Mouse (Mus musculus) bone marrow, adult 2 months (tissue): ENCODE data around the gene Apoa5.

Experiments
- CTCF ChIP-seq: fragments of 200-500 bp; IDR thresholded peaks from 2 replicates; pipeline ENCODE4 v1.5.1; 2011; ENCODE audit warnings: low read length, control low read depth; ENCODE audit not compliant: control insufficient read depth, insufficient read depth
- POLR2A ChIP-seq: fragments of 200-500 bp; IDR thresholded peaks from 2 replicates; pipeline ENCODE4 v1.6.1; 2011; ENCODE audit warnings: low read depth, mild to moderate bottlenecking, control low read depth, low read length, borderline replicate concordance; ENCODE audit not compliant: control insufficient read depth

DNA sequence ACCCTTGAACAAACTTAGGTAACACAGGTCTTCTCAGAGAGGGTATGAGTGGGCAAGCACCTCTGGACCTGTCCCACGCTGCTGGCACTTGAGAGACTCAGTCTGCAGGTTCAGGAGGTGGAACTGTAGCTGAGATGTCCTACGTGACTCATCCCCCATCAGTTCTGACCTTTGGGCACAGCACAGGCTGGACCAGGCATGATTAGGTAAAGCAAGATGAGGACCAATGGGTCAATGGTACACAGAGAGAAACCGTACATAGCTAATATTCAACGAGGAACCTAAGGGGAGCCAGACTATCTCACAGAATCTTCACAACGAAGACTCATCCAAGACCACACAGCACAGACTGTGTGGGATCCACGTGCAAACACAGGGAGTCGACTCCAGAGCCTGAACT, 29.6 kb upstream of the Apoa5 start:
- no peak for TF ChIP-seq CTCF
- TF ChIP-seq POLR2A, result no peak
